Mouse (Mus musculus) frontal cortex, postnatal 14 days (tissue): ENCODE measurements around the gene Gde1.

Experiments used
- DNase-seq, 2 experiments: peaks; one replicate each; pipeline ENCODE4 v3.0.0; 2022; ENCODE audit warnings: low spot score in 2 of 2

Gene Gde1

GRCm38 (mm10) chr7:118705101-118705961, at the start of gene Gde1:
Gene Gde1, minus strand, starts transcription at chr7:118705778.
- DNase-seq, result peak; percentile 89 to 92

DNA sequence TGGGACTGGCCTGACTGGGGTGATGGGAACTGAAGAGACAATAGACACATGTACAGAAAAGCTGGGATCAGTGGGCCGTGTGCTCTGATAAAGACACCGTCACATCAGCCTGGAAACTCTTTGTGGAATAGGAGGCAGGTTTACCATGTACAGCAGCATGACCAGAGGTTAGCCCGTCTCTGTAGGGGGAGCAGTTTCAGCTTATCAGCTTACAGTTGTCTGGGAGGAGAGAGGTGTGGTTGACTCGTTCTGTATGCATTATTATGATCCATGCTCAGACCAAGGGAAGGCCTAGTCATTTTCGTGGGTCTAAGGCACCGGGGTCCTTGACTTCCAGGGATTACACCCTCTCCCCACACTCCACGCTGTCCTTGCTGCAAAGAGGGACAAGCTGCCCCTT, 46.0 kb upstream of the Gde1 start:
- DNase-seq, result no peak

GRCm38 (mm10) chr7:118749706-118750105, 44.1 kb upstream of the Gde1 start:
- DNase-seq, result no peak

DNA sequence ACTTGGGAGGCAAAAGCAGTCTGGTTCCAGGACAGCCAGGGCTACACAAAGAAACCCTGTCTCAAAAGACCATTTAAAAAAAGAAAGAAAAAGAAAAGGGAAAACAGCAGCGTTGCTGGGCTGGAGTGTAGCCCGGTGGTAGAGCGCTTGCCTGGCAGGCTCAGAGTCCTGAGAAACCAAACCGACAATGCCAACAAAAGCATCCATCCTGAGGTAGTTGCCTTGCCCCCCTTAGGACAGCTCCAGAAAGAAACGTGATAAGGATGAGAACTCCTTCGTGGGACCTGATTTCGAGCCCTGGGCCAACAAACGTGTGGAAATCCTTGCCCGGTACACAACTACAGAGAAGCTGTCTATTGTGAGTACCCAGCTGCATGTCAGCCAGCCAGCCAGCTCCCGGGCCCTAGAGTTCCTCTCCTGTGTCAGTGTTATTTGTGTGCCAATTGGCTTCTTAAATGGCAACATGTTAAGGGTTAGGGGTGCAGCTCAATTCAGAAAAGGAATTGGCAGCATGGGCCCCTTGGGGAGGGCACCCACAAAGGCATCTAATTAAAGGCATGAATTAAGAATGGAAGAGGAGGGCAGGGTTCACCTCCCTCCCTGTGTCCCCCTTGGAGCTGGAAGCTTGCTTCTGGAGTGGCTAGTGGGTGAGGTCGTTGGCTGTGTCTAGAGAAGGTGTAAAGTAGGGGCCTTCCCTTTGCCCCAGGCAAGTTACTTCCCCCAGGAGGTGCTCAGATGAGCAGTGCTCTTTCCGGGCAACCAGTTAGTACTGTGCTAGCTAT, 42.5 kb upstream of the Gde1 start:
- DNase-seq, result peak; percentile 21 to 23

- DNase-seq, result no peak
Observed at GRCm38 (mm10) chr7:118744766-118745165, 39.2 kb upstream of the Gde1 start.

DNA sequence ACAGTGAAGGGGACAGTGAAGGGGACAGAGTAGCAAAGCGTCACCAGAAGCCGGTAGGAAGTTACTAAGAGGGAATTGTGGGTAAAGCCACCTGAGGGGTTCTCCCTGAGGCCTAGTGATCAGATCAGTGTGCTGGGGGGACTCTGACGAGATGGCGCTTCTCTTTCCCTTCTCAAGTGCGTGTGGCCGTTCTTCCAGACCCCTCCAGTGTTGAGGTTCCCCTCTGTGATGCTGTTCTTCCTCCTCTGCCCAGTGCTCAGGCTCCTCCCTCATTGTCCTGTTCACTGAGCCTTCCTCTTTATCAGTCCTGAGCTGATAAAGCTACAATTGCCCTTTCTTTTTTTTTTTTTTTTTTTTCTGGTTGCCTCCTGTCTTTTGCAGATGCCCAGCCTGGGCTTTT, 36.7 kb upstream of the Gde1 start:
- DNase-seq, result no peak

- peak; percentile 91 to 95 for DNase-seq
Observed at GRCm38 (mm10) chr7:118740532-118741338, 35.2 kb upstream of the Gde1 start.

- DNase-seq, result peak; percentile 73 to 74
Observed at GRCm38 (mm10) chr7:118739975-118740531, 34.5 kb upstream of the Gde1 start, which contains the start of gene Vps35l. Gene Vps35l, plus strand, starts transcription at chr7:118740226.

- DNase-seq, result no peak
Observed at GRCm38 (mm10) chr7:118738730-118739129, 33.2 kb upstream of the Gde1 start.

- no peak for DNase-seq
Observed at GRCm38 (mm10) chr7:118733225-118733624, 27.6 kb upstream of the Gde1 start.

GRCm38 (mm10) chr7:118731781-118732180, 26.2 kb upstream of the Gde1 start:
- no peak for DNase-seq

DNA sequence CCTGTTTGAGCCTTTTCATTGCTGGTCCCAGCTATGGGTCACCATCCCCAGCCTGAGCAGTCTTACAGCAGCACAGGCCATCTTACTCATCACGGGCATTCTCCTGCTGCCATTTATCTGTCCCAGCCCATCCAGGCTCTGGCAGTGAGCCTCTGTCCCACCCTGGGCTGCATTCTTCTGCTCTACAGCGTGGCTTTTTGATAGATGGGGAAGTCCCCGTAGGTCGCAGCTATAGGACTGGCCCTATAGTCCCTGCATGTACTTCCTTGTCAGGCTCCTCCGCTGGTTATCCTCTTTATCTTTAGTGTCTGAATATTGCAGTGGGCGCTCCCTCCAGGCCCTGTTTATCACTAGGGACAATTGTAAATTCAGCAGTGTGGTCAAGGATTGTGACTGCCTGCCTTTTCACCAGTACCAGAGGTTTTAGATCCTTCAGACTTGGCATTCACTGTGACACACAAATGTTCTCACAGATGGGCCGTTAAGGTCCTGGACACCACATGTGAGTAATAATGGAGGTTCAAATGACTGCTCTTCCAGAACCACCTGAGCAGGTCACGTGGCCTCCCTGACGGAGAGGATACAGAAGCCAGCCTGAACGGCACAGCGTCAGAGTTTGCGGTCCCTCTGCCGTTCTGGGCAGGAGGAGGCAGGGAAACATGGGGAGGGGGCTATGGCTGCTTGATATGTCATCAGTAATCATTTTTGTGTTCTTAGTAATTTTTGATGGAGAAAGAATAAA, 23.4 kb upstream of the Gde1 start:
- DNase-seq, result no peak

GRCm38 (mm10) chr7:118725459-118725858, 19.9 kb upstream of the Gde1 start:
- no peak for DNase-seq

DNA sequence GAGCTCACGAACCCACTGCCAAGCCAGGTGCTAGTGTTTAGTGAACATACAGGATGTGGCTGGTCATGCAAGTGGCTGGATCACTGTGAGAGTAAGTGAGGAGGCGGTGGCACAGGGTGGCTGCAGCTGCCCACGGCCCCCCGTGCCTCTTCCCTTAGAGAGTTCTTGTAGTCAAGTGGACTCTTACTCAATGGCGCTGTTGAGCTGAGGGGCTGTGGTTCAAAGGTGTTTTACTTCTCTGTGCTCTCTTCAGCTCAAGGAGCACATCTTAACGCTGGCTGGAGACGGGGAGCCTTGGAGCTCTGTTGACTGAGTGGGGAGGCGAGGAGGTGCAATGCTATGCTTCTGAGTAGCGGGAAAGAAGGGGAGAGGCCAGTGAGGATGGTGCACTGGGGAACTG, 18.3 kb upstream of the Gde1 start:
- no peak for DNase-seq

DNA sequence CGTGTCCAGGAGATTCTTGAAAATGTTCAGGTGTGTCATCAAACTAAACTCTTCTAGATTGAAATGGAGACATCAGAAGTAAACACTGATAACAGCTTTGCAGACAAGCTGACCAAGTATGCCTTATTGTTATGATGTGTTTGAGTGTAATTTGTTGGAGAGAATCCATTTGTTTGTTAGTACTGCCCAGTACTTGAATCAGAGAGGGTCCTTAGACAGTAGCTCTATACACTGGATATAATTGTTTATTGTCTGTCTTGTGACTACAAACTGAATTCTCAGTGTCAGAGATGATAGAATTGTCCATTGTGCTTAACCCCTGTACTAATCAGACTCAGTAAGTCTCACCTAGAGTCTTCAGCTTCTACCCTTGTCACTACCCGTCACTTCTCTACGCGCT, 12.5 kb upstream of the Gde1 start:
- DNase-seq, result no peak

GRCm38 (mm10) chr7:118714873-118715272, 9.3 kb upstream of the Gde1 start:
- no peak for DNase-seq

DNA sequence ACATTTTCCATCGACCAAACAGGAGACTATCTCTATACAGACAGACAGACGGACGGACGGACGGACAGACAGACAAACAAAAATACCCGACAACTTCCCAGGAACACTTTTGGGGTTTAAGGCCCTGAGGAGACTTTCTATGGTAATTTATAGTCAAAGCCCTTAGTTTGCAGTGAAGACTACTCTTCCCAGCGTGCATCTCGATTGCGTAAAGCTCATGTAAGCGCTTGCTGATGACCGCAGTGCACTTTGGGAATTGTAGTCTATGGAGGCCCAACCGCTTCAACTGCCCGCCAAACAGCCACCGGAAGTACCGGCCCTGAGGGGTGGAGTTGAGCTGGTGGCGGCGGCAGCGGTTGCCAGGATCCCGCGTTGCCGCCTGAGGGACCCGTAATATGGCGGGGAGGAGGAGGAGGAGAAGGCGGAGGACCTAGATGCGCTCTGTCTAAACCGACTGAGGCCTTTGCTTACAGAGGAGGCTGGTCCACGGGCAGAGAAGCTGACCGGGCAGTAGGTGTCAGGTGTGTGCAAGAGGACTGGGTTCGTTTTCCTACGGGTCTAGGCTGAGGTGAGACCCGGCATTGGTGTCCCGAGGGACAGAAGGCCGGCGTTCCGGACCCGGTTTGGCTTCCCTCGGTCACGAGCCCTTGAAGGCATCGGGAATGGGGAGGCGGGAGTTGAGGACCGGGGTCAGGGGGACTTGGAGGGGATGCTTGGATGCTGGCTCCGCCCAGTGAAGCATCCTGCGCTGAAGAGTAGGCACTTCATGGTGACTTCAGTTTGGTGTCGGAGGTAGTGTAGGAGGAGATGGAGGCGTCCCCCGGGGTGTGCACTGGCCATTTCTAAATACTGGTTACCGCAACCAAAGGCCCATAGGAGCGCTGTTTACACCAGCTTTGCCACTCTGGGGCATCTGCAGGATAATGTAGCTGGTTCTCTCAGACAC, 6.9 kb upstream of the Gde1 start, which contains the start of gene Ccp110:
Gene Ccp110, plus strand, starts transcription at position 325 of the 946 bp plus-strand sequence.
- DNase-seq, result peak; percentile 90 to 92

- DNase-seq, result no peak
Observed at GRCm38 (mm10) chr7:118710776-118711175, 5.2 kb upstream of the Gde1 start.

DNA sequence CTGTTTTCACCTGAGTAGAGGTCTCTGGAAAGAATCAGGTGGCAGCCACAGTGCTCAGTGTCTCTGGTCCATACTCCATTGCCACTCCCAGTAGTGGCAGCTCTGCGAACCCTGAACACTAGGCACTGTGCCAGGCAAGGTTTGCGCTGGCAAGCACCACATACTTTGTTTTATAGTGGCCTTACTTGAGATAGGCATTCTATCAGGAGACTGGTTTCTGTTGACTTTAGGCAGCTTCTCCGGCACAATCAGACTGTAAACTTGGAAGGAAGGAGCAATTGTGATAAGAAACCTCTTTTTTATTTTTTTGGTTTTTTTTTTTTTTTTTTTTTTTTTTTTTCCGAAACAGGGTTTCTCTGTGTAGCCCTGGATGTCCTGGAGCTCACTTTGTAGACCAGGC, 2.4 kb upstream of the Gde1 start:
- no peak for DNase-seq

GRCm38 (mm10) chr7:118707216-118707615, 1.6 kb upstream of the Gde1 start:
- no peak for DNase-seq
